Mouse (Mus musculus) midbrain, embryonic 13.5 days (tissue): ENCODE data around the gene Nosip. TPM values are rescaled to one million over a fixed set of nuclear protein-coding genes. Genes with fewer than 3 reads are reported as not detected.

Source experiments
- ATAC-seq: fragments of 200-750 bp; cut with Nextera tagmentation; 2 replicates; pipeline ENCODE4 v1.8.0; 2017; ENCODE audit warnings: mild to moderate bottlenecking, moderate TSS enrichment, moderate library complexity
- H3K27ac ChIP-seq: fragments of 300-500 bp; sonication (generic); 2 replicates; pipeline ENCODE4 v1.5.1; 2015; ENCODE audit warnings: inconsistent platforms, mild to moderate bottlenecking, moderate library complexity
- H3K27me3 ChIP-seq: fragments of 300-500 bp; sonication (generic); 2 replicates; pipeline ENCODE4 v1.6.1; 2015; ENCODE audit warnings: mild to moderate bottlenecking, inconsistent platforms
- H3K36me3 ChIP-seq: fragments of 300-500 bp; sonication (generic); 2 replicates; pipeline ENCODE4 v1.6.1; 2015; ENCODE audit warnings: mild to moderate bottlenecking, inconsistent platforms
- H3K4me1 ChIP-seq: fragments of 300-500 bp; sonication (generic); replicated peaks from 2 replicates; pipeline ENCODE4 v1.6.1; 2015; ENCODE audit warnings: inconsistent platforms
- H3K4me2 ChIP-seq: fragments of 300-500 bp; sonication (generic); replicated peaks from 2 replicates; pipeline ENCODE4 v1.6.1; 2015; ENCODE audit warnings: moderate library complexity, mild to moderate bottlenecking, inconsistent platforms
- H3K4me3 ChIP-seq: fragments of 300-500 bp; sonication (generic); replicated peaks from 2 replicates; pipeline ENCODE4 v1.5.1; 2015; ENCODE audit warnings: mild to moderate bottlenecking, inconsistent platforms
- H3K9ac ChIP-seq: fragments of 300-500 bp; sonication (generic); replicated peaks from 2 replicates; pipeline ENCODE4 v1.6.1; 2015; ENCODE audit warnings: mild to moderate bottlenecking, inconsistent platforms
- H3K9me3 ChIP-seq: fragments of 300-500 bp; sonication (generic); 2 replicates; pipeline ENCODE4 v1.6.1; 2016; ENCODE audit warnings: mild to moderate bottlenecking, inconsistent platforms
- WGBS: fragments of 180-500 bp; shearing (Covaris S2); methylation state at CpG from one replicate; pipeline ENCODE4 v1.1.7; 2015; 5-methylcytosine and 5-hydroxymethylcytosine counted together
- polyA plus RNA-seq: library from polyadenylated mRNA; unstranded; fragments of >200 nt; fragmentation: Nextera tagmentation; extraction: Ambion mirVana; gene quantifications from 2 replicates; pipeline ENCODE4 v1.2.1, GENCODE M21; 2015

Nosip gene
- polyA plus RNA-seq, 1 experiment from 2014 or later, result 61.8 TPM

GRCm38 (mm10) chr7:45052862-45053116, 9.4 kb upstream of the Nosip start, which contains the start of gene Prr12:
TSS of gene Prr12 (minus strand) at chr7:45052881.
- peak within 1 kb of the TSS; percentile 91 for H3K4me2 ChIP-seq
- peak within 1 kb of the TSS; percentile 97 for H3K9ac ChIP-seq
- no peaks in the 10 kb centered on the region for H3K9me3 ChIP-seq
- no peak for ATAC-seq
- H3K36me3 ChIP-seq, result peaks cover 29% of the 10 kb centered on the region
- peaks cover 35% of the 10 kb centered on the region for H3K4me1 ChIP-seq
- 0% methylated on average over 5 of the region's 18 CpGs for WGBS
- H3K27me3 ChIP-seq, result no peaks in the 10 kb centered on the region
- H3K4me3 ChIP-seq, result peak within 1 kb of the TSS; percentile 99
- peak within 1 kb of the TSS; percentile 100 for H3K27ac ChIP-seq

- Histone ChIP-seq H3K4me3 (peak overlapping the region; percentile 99), H3K9me3 (no peaks in the 10 kb centered on the region), H3K27ac (peak overlapping the region; percentile 100), H3K9ac (peak overlapping the region; percentile 97), H3K4me2 (peak overlapping the region; percentile 91), H3K36me3 (peaks cover 23% of the 10 kb centered on the region), H3K4me1 (peaks cover 35% of the 10 kb centered on the region), H3K27me3 (no peaks in the 10 kb centered on the region)
- WGBS, result under 1% methylated on average over 42 of the region's 59 CpGs
- ATAC-seq, result peak; percentile 61
Measured at GRCm38 (mm10) chr7:45053117-45053930, 8.9 kb upstream of the Nosip start.

- peak overlapping the region; percentile 91 for H3K4me2 ChIP-seq
- H3K9me3 ChIP-seq, result no peaks in the 10 kb centered on the region
- H3K9ac ChIP-seq, result peak overlapping the region; percentile 97
- H3K27me3 ChIP-seq, result no peaks in the 10 kb centered on the region
- peak; percentile 87 for ATAC-seq
- peaks cover 42% of the 10 kb centered on the region for H3K4me1 ChIP-seq
- peak overlapping the region; percentile 100 for H3K27ac ChIP-seq
- WGBS, result under 1% methylated on average over 33 of the region's 33 CpGs
- peaks cover 16% of the 10 kb centered on the region for H3K36me3 ChIP-seq
- H3K4me3 ChIP-seq, result peak overlapping the region; percentile 99
Measured at GRCm38 (mm10) chr7:45053931-45054510, 8.2 kb upstream of the Nosip start.

- Histone ChIP-seq H3K4me2 (no peak overlapping the region), H3K4me1 (peaks cover 41% of the 10 kb centered on the region), H3K27ac (no peak overlapping the region), H3K9ac (no peak overlapping the region), H3K27me3 (no peaks in the 10 kb centered on the region), H3K4me3 (no peak overlapping the region), H3K9me3 (no peaks in the 10 kb centered on the region), H3K36me3 (no peaks in the 10 kb centered on the region)
- no peak for ATAC-seq
- 63% methylated on average over 14 of the region's 14 CpGs for WGBS
Measured at GRCm38 (mm10) chr7:45056329-45056971, 5.8 kb upstream of the Nosip start.

GRCm38 (mm10) chr7:45056972-45057348, 5.3 kb upstream of the Nosip start:
- no peaks in the 10 kb centered on the region for H3K27me3 ChIP-seq

GRCm38 (mm10) chr7:45058607-45059571, 3.3 kb upstream of the Nosip start:
- no peaks in the 10 kb centered on the region for H3K9me3 ChIP-seq
- WGBS, result 72% methylated on average over 10 of the region's 10 CpGs
- no peaks in the 10 kb centered on the region for H3K27me3 ChIP-seq
- H3K27ac ChIP-seq, result peak overlapping the region; percentile 77
- no peaks in the 10 kb centered on the region for H3K36me3 ChIP-seq
- peaks cover 46% of the 10 kb centered on the region for H3K4me1 ChIP-seq
- H3K4me2 ChIP-seq, result peak overlapping the region; percentile 26
- ATAC-seq, result peak; percentile 35
- H3K9ac ChIP-seq, result peak overlapping the region; percentile 41
- no peak overlapping the region for H3K4me3 ChIP-seq

More at GRCm38 (mm10) chr7:45056972-45057348, 5.3 kb upstream of the Nosip start:
- no peaks in the 10 kb centered on the region for H3K9me3 ChIP-seq
- no peak overlapping the region for H3K4me2 ChIP-seq
- H3K9ac ChIP-seq, result no peak overlapping the region
- ATAC-seq, result no peak
- no peak overlapping the region for H3K27ac ChIP-seq
- H3K4me1 ChIP-seq, result peaks cover 41% of the 10 kb centered on the region
- no peak overlapping the region for H3K4me3 ChIP-seq
- H3K36me3 ChIP-seq, result no peaks in the 10 kb centered on the region

- no peak overlapping the region for H3K4me2 ChIP-seq
- WGBS, result 90% methylated on average over 6 of the region's 6 CpGs
- no peak overlapping the region for H3K4me3 ChIP-seq
- no peak for ATAC-seq
- H3K27me3 ChIP-seq, result no peaks in the 10 kb centered on the region
- no peak overlapping the region for H3K9ac ChIP-seq
- peaks cover 45% of the 10 kb centered on the region for H3K4me1 ChIP-seq
- no peak overlapping the region for H3K27ac ChIP-seq
- H3K9me3 ChIP-seq, result no peaks in the 10 kb centered on the region
- H3K36me3 ChIP-seq, result no peaks in the 10 kb centered on the region
Measured at GRCm38 (mm10) chr7:45060632-45061122, 1.6 kb upstream of the Nosip start.

- peak overlapping the region; percentile 70 for H3K4me3 ChIP-seq
- peak overlapping the region; percentile 62 for H3K4me2 ChIP-seq
- peak overlapping the region; percentile 89; the same call in 1 of the 2 replicates for H3K27ac ChIP-seq
- peak overlapping the region; percentile 6; the same call in 1 of the 2 replicates for H3K9ac ChIP-seq
- 18% methylated on average over 11 of the region's 11 CpGs for WGBS
- no peaks in the 10 kb centered on the region for H3K36me3 ChIP-seq
- no peaks in the 10 kb centered on the region for H3K9me3 ChIP-seq
- peaks cover 45% of the 10 kb centered on the region for H3K4me1 ChIP-seq
- H3K27me3 ChIP-seq, result no peaks in the 10 kb centered on the region
- no peak for ATAC-seq
Measured at GRCm38 (mm10) chr7:45061532-45062075, 625 bp upstream of the Nosip start.

GRCm38 (mm10) chr7:45067190-45067999, 5.2 kb downstream of the Nosip start:
- no peak overlapping the region for H3K4me2 ChIP-seq
- WGBS, result 82% methylated on average over 4 of the region's 4 CpGs
- H3K27ac ChIP-seq, result no peak overlapping the region
- no peak for ATAC-seq
- H3K36me3 ChIP-seq, result no peaks in the 10 kb centered on the region
- H3K27me3 ChIP-seq, result no peaks in the 10 kb centered on the region
- no peaks in the 10 kb centered on the region for H3K9me3 ChIP-seq
- peaks cover 15% of the 10 kb centered on the region for H3K4me1 ChIP-seq
- H3K9ac ChIP-seq, result no peak overlapping the region
- no peak overlapping the region for H3K4me3 ChIP-seq

GRCm38 (mm10) chr7:45068000-45068318, 5.7 kb downstream of the Nosip start:
- peaks cover 15% of the 10 kb centered on the region for H3K4me1 ChIP-seq
- no peak for ATAC-seq
- H3K27ac ChIP-seq, result no peak overlapping the region
- H3K27me3 ChIP-seq, result no peaks in the 10 kb centered on the region
- H3K9me3 ChIP-seq, result no peaks in the 10 kb centered on the region
- H3K36me3 ChIP-seq, result no peaks in the 10 kb centered on the region
- H3K4me2 ChIP-seq, result no peak overlapping the region
- no peak overlapping the region for H3K4me3 ChIP-seq
- no peak overlapping the region for H3K9ac ChIP-seq
- 30% methylated on average over 5 of the region's 5 CpGs for WGBS

GRCm38 (mm10) chr7:45069671-45070070, 7.4 kb downstream of the Nosip start:
- ATAC-seq, result no peak
- Histone ChIP-seq H3K27me3 (no peaks in the 10 kb centered on the region), H3K4me3 (no peak overlapping the region), H3K4me1 (0 out of 2 replicates have a peak, but pooled peaks cover 2% of the 10 kb centered on the region), H3K36me3 (peaks cover 12% of the 10 kb centered on the region), H3K4me2 (no peak overlapping the region), H3K9me3 (no peaks in the 10 kb centered on the region), H3K27ac (no peak overlapping the region), H3K9ac (no peak overlapping the region)
- WGBS, result 95% methylated on average over 2 of the region's 2 CpGs
